Mouse (Mus musculus) E14TG2a.4 (cell line): Measurements from ENCODE around the gene Rbpms2.

Source experiments
- CTCF ChIP-seq: conservative IDR thresholded peaks from 2 replicates; pipeline ENCODE4 v1.5.1; 2014; ENCODE audit warnings: low read length
- POU5F1 ChIP-seq: IDR thresholded peaks from 2 replicates; pipeline ENCODE4 v1.6.1; 2014; ENCODE audit warnings: low read length, borderline replicate concordance

GRCm38 (mm10) chr9:65640838-65641410 lies 11.5 kb downstream of the Rbpms2 start:
- TF ChIP-seq CTCF (no peak), POU5F1 (no peak)
